Mouse (Mus musculus): ENCODE results near the gene Irf2bpl. TPM values are rescaled to one million over a fixed set of nuclear protein-coding genes. Genes with fewer than 3 reads are reported as not detected.

The Irf2bpl gene
- 20.0 and 29.7 TPM in 2 replicates for polyA plus RNA-seq (2012; rRNA removed)

DNA sequence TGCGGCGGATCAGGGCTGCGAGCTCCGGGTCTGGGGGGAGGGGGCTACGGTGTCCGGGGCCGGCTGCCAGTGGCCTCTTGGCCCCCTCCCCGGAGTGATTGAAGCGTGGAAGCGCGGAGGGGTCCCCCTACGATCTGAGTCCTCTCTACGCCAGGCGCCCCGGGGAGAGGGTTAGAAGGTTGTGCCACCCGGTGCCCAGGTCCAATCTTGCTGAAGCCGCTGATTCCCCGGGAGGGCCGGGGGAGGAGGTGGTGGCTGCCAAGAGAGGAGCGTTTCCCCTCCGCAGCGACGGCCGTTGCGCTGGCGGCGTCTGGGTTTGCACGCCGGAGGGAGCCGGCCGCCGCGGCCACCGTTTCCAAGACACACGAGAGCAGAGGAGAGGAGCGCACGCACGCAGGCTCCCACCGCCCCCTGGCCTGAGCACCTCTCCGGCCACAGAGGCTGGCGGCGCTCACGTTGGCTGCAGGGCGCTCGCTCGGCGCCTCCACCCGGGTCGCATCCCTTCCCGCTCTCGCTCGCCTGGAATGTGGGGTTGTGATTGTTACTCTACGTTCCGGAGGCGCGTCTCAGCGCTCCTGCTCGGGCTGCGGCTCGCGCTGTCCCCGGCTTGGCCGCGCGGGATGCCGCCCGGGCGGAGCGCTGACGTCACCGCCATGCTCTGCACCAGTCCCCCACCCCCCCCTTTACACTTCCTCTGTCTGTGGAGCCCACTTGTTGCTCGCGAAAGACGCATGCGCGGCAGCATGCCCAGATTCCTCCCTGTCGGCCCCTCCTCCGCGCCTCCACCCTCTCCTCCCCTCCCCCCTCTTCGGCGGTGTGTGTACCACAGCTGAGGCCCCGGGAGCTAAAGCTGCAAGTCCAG is at the start of gene Irf2bpl:
Irf2bpl (minus strand) TSS at position 602 of the 862 bp plus-strand sequence.

Other genes starting within 250 kb of the Irf2bpl start
- 0.79 and 1.3 TPM in 2 replicates for gene Vash1, start 206.1 kb downstream of the Irf2bpl start, polyA plus RNA-seq (2012; rRNA removed)
- 2.7 and 3.4 TPM in 2 replicates for gene Angel1, start 158.3 kb downstream of the Irf2bpl start, polyA plus RNA-seq (2012; rRNA removed)
- gene Lrrc74a, start 150.4 kb downstream of the Irf2bpl start, polyA plus RNA-seq (2012; rRNA removed) = not detected in 2 replicates
- 10.7 and 10.8 TPM in 2 replicates for gene Cipc, start 62.2 kb upstream of the Irf2bpl start, polyA plus RNA-seq (2012; rRNA removed)
- gene Zdhhc22, start 105.6 kb upstream of the Irf2bpl start, polyA plus RNA-seq (2012; rRNA removed) = 0.18 and 0.59 TPM in 2 replicates
- 0.19 and 0.44 TPM in 2 replicates for gene Tmem63c, start 136.5 kb upstream of the Irf2bpl start, polyA plus RNA-seq (2012; rRNA removed)
- 16.4 and 19.2 TPM in 2 replicates for gene Ngb, start 217.7 kb upstream of the Irf2bpl start, polyA plus RNA-seq (2012; rRNA removed)

All from stomach, adult 2 months (tissue).